Mouse (Mus musculus) intestine, embryonic 14.5 days (tissue): ENCODE data around the gene Fuom. TPM values are rescaled to one million over a fixed set of nuclear protein-coding genes. Genes with fewer than 3 reads are reported as not detected.

Source experiments
- ATAC-seq: fragments of 200-750 bp; cut with Nextera tagmentation; replicated peaks from 2 replicates; pipeline ENCODE4 v1.8.0; 2017; ENCODE audit warnings: low read depth, moderate number of reproducible peaks, moderate TSS enrichment, moderate library complexity; ENCODE audit not compliant: low FRiP score, low TSS enrichment
- DNase-seq: peaks from one replicate; pipeline ENCODE4 v3.0.0-alpha.2; 2018; ENCODE audit warnings: low spot score
- H3K27ac ChIP-seq: fragments of 300-500 bp; sonication (generic); 2 replicates; pipeline ENCODE4 v1.5.1; 2014; ENCODE audit warnings: low read depth, mild to moderate bottlenecking, control low read depth
- H3K27me3 ChIP-seq: fragments of 300-500 bp; sonication (generic); replicated peaks from 2 replicates; pipeline ENCODE4 v1.6.1; 2014; ENCODE audit warnings: low read length, control low read depth; ENCODE audit not compliant: control insufficient read depth, insufficient read depth
- H3K36me3 ChIP-seq: fragments of 300-500 bp; sonication (generic); 2 replicates; pipeline ENCODE4 v1.6.1; 2014; ENCODE audit warnings: low read length, control low read depth; ENCODE audit not compliant: control insufficient read depth, insufficient read depth
- H3K4me1 ChIP-seq: fragments of 300-500 bp; sonication (generic); replicated peaks from 2 replicates; pipeline ENCODE4 v1.6.1; 2014; ENCODE audit warnings: low read length, control low read depth, mixed read lengths; ENCODE audit not compliant: control insufficient read depth, insufficient read depth
- H3K4me2 ChIP-seq: fragments of 300-500 bp; sonication (generic); 2 replicates; pipeline ENCODE4 v1.6.1; 2014; ENCODE audit warnings: low read length
- H3K4me3 ChIP-seq: fragments of 300-500 bp; sonication (generic); 2 replicates; pipeline ENCODE4 v1.5.1; 2014; ENCODE audit warnings: low read depth, low read length, control low read depth, mixed read lengths
- H3K9ac ChIP-seq: fragments of 300-500 bp; sonication (generic); 2 replicates; pipeline ENCODE4 v1.6.1; 2014; ENCODE audit warnings: mild to moderate bottlenecking, low read length
- H3K9me3 ChIP-seq: fragments of 300-500 bp; sonication (generic); 2 replicates; pipeline ENCODE4 v1.6.1; 2016; ENCODE audit warnings: low read length, control low read depth; ENCODE audit not compliant: control insufficient read depth
- WGBS: fragments of 180-500 bp; shearing (Covaris S2); extraction: QIAGEN DNeasy Blood & Tissue Kit; methylation state at CpG from one replicate; pipeline ENCODE4 v1.1.7; 2014; 5-methylcytosine and 5-hydroxymethylcytosine counted together
- polyA plus RNA-seq: library from polyadenylated mRNA; unstranded; fragments of >200 nt; fragmentation: Nextera tagmentation; extraction: Ambion mirVana; gene quantifications from 2 replicates; pipeline ENCODE4 v1.2.1, GENCODE M21; 2014

Gene Fuom
- polyA plus RNA-seq, 1 experiment from 2014 or later = 39.4 TPM

DNA sequence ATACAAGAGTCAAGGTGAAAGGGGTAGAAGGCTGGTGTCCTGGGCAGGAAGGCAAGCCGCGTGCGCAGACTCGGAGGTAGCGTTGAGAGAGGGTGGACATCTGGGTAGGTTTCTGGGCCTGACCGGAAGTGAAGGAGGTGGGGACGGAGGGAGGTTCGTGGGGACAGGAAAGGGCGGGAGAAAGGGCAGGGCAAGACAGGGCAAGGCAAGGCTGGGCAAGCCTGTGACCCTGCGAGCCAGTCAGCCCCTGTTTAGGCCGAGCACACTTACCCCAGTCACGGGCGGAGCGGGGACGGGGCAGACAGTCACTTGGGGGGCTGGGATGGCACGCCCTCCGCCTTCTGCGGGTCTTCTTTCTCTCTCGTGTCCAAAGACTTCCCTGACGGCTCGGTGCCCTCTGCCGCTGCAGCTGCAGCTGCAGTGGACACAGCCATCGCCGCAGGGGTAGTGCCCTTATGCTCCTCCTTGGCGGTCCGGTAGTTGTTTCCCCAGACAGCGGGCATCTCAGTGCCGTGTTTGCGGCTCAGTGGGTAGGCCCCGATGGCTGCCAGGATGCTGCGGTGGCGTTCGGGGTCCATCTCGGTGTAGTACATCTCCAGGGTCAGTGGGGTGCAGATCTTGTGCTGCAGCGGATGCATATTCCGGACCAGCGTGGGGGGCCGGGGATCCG lies 32.1 kb downstream of the Fuom start:
- no peaks in the 10 kb centered on the region for H3K9me3 ChIP-seq
- H3K9ac ChIP-seq = peak overlapping the region; percentile 44
- H3K27me3 ChIP-seq = peaks cover 13% of the 10 kb centered on the region; the same call in 1 of the 2 replicates
- 28% methylated on average over 38 of the region's 39 CpGs for WGBS
- H3K27ac ChIP-seq = no peak overlapping the region
- no peak for ATAC-seq
- H3K4me2 ChIP-seq = peak overlapping the region; percentile 48
- DNase-seq = no peak
- H3K4me3 ChIP-seq = 0 out of 2 replicates have a peak overlapping the region, but pooled peaks have one; percentile 9
- H3K36me3 ChIP-seq = no peaks in the 10 kb centered on the region
- H3K4me1 ChIP-seq = no peaks in the 10 kb centered on the region

DNA sequence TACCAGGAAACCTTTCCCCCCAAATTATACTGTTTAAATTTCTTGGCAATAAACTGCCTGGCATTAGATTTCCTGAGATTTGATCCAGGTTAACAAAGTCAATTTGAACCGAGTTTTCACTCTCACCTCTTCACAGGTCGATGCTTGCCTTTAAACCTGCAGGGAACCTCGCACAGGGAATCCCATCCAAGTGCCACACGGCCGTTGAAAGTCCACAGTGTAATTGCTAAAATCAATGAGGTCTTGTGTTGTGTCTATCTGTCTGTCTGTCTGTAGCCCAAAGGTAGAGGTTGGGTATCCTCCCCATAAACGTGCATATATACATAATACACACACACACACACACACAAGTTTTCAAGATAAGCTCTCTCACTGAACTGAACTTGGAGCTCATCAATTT lies 34.8 kb downstream of the Fuom start:
- no peaks in the 10 kb centered on the region for H3K4me1 ChIP-seq
- H3K4me3 ChIP-seq = no peak overlapping the region
- 67% methylated on average over 6 of the region's 6 CpGs for WGBS
- H3K4me2 ChIP-seq = no peak overlapping the region
- no peak overlapping the region for H3K27ac ChIP-seq
- H3K27me3 ChIP-seq = peaks cover 39% of the 10 kb centered on the region
- no peak overlapping the region for H3K9ac ChIP-seq
- no peak for ATAC-seq
- no peaks in the 10 kb centered on the region for H3K9me3 ChIP-seq
- DNase-seq = no peak
- H3K36me3 ChIP-seq = no peaks in the 10 kb centered on the region

DNA sequence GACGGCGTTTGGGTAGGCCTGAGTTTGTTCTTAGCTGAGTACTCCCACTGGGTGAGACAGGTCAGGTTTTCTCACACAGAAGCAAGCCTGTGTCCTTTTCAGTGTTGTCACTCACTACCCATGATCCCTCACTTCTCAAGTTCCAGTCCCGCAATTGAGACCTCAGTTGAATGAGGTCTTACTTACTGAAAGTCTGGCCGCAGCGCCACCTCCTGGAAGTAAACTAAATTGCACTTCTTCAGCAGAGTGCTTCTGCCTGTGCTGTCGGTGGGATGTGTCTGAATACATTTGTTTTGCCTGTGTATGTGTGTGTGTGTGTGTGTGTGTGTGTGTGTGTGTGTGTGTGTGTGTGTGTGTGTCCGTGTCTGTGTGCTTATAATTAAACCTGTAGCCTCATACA lies 39.1 kb downstream of the Fuom start:
- no peak for ATAC-seq
- 22% methylated on average over 7 of the region's 7 CpGs for WGBS
- peak; percentile 77 for DNase-seq
- Histone ChIP-seq H3K4me1 (peaks cover 13% of the 10 kb centered on the region), H3K27ac (no peak overlapping the region), H3K27me3 (peaks cover 78% of the 10 kb centered on the region), H3K4me2 (no peak overlapping the region), H3K9ac (no peak overlapping the region), H3K4me3 (no peak overlapping the region), H3K9me3 (no peaks in the 10 kb centered on the region), H3K36me3 (no peaks in the 10 kb centered on the region)

DNA sequence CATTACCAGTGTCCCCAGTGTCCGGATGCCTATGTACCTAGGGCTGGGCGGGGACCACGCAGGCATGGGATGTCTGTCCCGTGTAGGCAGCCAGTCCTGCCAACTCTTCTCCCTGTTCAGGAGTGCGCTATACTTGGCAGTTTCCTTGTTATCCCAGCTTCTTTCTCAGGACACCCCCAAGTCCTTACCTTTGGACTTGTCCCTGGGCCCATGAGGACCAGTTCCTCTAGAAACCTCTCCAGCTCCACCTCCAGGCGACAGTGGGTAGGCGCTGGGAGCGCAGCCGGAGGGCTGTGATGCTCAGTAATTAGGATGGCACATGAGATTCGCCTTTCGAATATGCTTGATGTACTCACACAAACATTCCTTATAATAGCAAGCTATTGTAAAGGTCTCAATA lies 39.9 kb downstream of the Fuom start:
- WGBS = 19% methylated on average over 11 of the region's 11 CpGs

DNA sequence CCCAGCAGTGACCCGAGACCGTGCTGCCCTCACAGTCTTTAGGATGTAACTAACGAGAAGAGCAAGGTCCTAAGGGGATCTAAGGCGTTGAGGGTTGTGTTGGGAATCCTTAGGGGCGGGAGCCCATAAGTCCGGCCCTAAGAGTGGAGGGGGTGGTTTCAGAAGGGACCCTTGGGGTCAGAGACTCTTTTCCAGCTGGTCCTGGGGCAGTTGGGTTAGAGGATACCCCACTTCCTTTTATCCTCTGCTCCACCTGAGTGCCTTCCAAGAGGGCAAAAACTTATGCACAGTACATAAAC lies 40.5 kb downstream of the Fuom start:
- ATAC-seq = no peak
- no peak overlapping the region for H3K27ac ChIP-seq

More for the DNA sequence above, 39.9 kb downstream of the Fuom start:
- H3K27ac ChIP-seq = no peak overlapping the region
- H3K9ac ChIP-seq = no peak overlapping the region
- H3K27me3 ChIP-seq = peaks cover 86% of the 10 kb centered on the region
- H3K9me3 ChIP-seq = no peaks in the 10 kb centered on the region
- H3K4me3 ChIP-seq = no peak overlapping the region; the same call in 1 of the 2 replicates
- H3K4me2 ChIP-seq = no peak overlapping the region
- DNase-seq (peak; percentile 61), ATAC-seq (0 out of 2 replicates have a peak, but pooled peaks have one; percentile 25)
- H3K36me3 ChIP-seq = no peaks in the 10 kb centered on the region
- H3K4me1 ChIP-seq = peaks cover 13% of the 10 kb centered on the region

DNA sequence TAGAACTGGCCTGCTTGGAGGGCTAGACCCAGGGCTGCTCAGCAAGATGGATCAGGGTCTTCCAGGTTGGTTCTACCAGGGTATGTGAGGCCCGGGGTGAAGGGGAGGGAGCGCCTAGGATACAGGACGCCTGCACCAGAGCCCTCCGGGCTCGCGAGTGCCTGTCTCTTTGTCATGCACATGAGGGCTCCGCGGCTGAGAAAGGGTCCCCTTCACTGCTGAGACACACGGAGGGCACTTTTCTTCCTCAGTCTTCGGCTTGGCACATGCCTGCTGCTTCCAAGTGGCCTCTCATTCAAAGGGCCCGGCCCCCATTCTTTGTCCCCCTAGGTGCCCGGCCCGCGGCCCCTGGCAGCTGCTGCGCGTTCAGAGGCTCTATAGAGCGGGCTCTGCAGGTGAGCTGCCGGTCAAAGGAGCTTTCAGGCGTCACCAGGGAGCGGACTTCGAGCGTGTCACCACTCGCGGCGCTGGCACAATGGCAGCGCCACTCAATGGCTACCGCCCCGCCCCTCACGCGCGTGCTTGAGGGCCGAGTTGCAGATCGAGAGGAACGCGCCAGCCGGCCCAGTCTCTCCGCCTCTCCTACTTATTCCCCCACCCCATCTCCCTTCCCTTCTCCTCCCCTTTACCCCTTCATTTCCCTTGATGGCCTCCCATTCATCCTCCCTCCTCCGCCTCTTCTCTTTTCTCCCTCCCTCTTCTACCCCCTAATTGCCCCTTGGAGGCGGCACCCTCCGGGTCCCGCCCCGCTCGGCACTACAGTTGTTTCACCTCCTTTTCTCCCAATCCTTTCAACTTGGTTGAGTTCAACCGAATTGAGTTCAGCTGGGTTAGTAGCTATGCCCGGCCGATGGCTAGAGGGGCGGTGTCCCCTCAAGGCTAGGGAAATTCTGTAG lies 41.1 kb downstream of the Fuom start:
- Histone ChIP-seq H3K4me2 (peak overlapping the region; percentile 63), H3K4me3 (peak overlapping the region; percentile 32), H3K27ac (no peak overlapping the region), H3K36me3 (no peaks in the 10 kb centered on the region), H3K9me3 (no peaks in the 10 kb centered on the region), H3K27me3 (peaks cover 94% of the 10 kb centered on the region), H3K9ac (0 out of 2 replicates have a peak overlapping the region, but pooled peaks have one; percentile 16), H3K4me1 (peaks cover 13% of the 10 kb centered on the region)
- under 1% methylated on average over 47 of the region's 47 CpGs for WGBS
- ATAC-seq = no peak; the same call in 1 of the 2 replicates
- DNase-seq = peak; percentile 66

More for the DNA sequence above, 40.5 kb downstream of the Fuom start:
- Histone ChIP-seq H3K4me3 (peak overlapping the region; percentile 32), H3K4me2 (peak overlapping the region; percentile 63), H3K4me1 (peaks cover 13% of the 10 kb centered on the region), H3K9me3 (no peaks in the 10 kb centered on the region), H3K9ac (no peak overlapping the region), H3K27me3 (peaks cover 91% of the 10 kb centered on the region), H3K36me3 (no peaks in the 10 kb centered on the region)
- WGBS = 4% methylated on average over 6 of the region's 6 CpGs
- DNase-seq = peak; percentile 55

DNA sequence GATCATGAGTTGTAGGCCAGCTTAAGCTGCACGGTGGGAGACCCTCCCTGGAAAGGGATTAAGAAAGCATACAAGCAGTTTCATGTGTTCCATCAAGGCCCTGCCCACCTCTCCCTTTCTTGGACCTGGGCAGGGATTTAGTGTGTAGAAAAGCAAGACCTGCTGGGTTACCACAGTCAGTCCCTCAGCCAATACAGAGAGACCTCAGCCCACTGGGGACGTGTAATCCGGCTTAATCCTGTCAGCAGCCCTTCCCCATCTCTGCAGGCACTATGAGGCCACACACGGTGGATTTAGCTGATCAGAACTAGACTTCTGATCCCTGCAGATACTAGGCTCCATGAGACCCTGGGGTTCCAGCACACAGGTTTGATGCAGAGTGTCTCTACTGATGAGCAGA lies 42.6 kb downstream of the Fuom start:
- H3K27me3 ChIP-seq = peaks cover 88% of the 10 kb centered on the region
- H3K36me3 ChIP-seq = no peaks in the 10 kb centered on the region
- ATAC-seq (no peak), DNase-seq (no peak)
- H3K9me3 ChIP-seq = no peaks in the 10 kb centered on the region
- H3K4me1 ChIP-seq = peaks cover 13% of the 10 kb centered on the region
- H3K27ac ChIP-seq = no peak overlapping the region
- H3K4me3 ChIP-seq = no peak overlapping the region
- no peak overlapping the region for H3K9ac ChIP-seq
- H3K4me2 ChIP-seq = no peak overlapping the region
- WGBS = 41% methylated on average over 4 of the region's 4 CpGs

DNA sequence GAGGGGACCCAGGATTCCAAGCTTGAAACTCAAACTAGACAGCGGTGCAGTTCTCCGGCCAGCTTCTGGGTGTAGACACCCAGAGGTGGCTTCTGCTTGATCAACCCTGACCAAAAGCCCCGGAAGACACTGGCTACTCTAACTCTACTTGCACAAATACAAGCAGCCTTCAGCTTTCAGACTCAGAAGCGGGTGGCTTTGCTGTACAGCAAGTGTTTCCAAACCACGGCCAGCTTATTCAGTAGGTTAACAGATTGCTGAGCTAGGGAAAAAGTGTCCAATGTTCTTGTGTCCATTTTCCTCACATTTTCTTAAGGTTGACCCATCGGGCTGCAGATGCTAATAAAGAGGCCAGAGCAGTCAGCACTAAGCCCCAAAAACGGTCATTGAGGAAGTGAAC lies 43.7 kb downstream of the Fuom start:
- peak overlapping the region; percentile 84 for H3K4me2 ChIP-seq
- peak overlapping the region; percentile 38 for H3K4me3 ChIP-seq
- no peaks in the 10 kb centered on the region for H3K36me3 ChIP-seq
- no peaks in the 10 kb centered on the region for H3K9me3 ChIP-seq
- H3K4me1 ChIP-seq = peaks cover 13% of the 10 kb centered on the region
- H3K27ac ChIP-seq = no peak overlapping the region
- ATAC-seq = no peak
- 26% methylated on average over 7 of the region's 7 CpGs for WGBS
- H3K9ac ChIP-seq = peak overlapping the region; percentile 41; the same call in 1 of the 2 replicates
- DNase-seq = no peak
- H3K27me3 ChIP-seq = peaks cover 84% of the 10 kb centered on the region
